Comparison of ENCODE assay signal across 8 mouse cellular contexts in genomic region chr17:63008277-63008676, GRCm38 (mm10).
DNase-seq lines count a peak whose midpoint lies in the region; ATAC-seq lines count a peak whose summit lies in the region.

No protein-coding gene starts in this region.

- H3K9ac ChIP-seq in forebrain, embryonic 11.5 days (ENCODE audit: low read length): no peak overlapping the region
- H3K9ac ChIP-seq in forebrain, embryonic 16.5 days (replicated peaks; ENCODE audit: low read depth, low read length): no peak overlapping the region
- H3K9ac ChIP-seq in intestine, embryonic 15.5 days: no peak overlapping the region
- H3K9ac ChIP-seq in neural tube, embryonic 14.5 days (replicated peaks; ENCODE audit: low read depth, low read length): no peak overlapping the region

- H3K9me3 ChIP-seq in forebrain, embryonic 11.5 days (ENCODE audit: control insufficient read depth, low read length): no peaks in the 10 kb centered on the region
- no peaks in the 10 kb centered on the region for H3K9me3 ChIP-seq in forebrain, embryonic 16.5 days (ENCODE audit: control insufficient read depth, low read length)
- no peaks in the 10 kb centered on the region for H3K9me3 ChIP-seq in intestine, embryonic 15.5 days
- H3K9me3 ChIP-seq in neural tube, embryonic 14.5 days (ENCODE audit: control insufficient read depth, low read length): no peaks in the 10 kb centered on the region

- no peaks in the 10 kb centered on the region for H3K27me3 ChIP-seq in forebrain, embryonic 11.5 days (ENCODE audit: control insufficient read depth, insufficient read depth, low read length)
- no peaks in the 10 kb centered on the region for H3K27me3 ChIP-seq in forebrain, embryonic 16.5 days (replicated peaks; ENCODE audit: control insufficient read depth, insufficient read depth, low read length)
- H3K27me3 ChIP-seq in intestine, embryonic 15.5 days (replicated peaks): no peaks in the 10 kb centered on the region
- H3K27me3 ChIP-seq in neural tube, embryonic 14.5 days (ENCODE audit: control insufficient read depth, insufficient read depth, low read length): no peaks in the 10 kb centered on the region

- no peaks in the 10 kb centered on the region for H3K36me3 ChIP-seq in forebrain, embryonic 11.5 days (ENCODE audit: control insufficient read depth, insufficient read depth, low read length)
- no peaks in the 10 kb centered on the region for H3K36me3 ChIP-seq in forebrain, embryonic 16.5 days (ENCODE audit: control insufficient read depth, insufficient read depth)
- H3K36me3 ChIP-seq in intestine, embryonic 15.5 days: no peaks in the 10 kb centered on the region
- H3K36me3 ChIP-seq in neural tube, embryonic 14.5 days (ENCODE audit: control insufficient read depth, insufficient read depth, low read length): no peaks in the 10 kb centered on the region

- H3K4me2 ChIP-seq in forebrain, embryonic 11.5 days (ENCODE audit: low read depth, low read length, severe bottlenecking): no peak overlapping the region
- no peak overlapping the region for H3K4me2 ChIP-seq in forebrain, embryonic 16.5 days (ENCODE audit: low read length)
- H3K4me2 ChIP-seq in intestine, embryonic 15.5 days (replicated peaks): 0 out of 2 replicates have a peak overlapping the region, but pooled peaks have one; percentile 15
- no peak overlapping the region for H3K4me2 ChIP-seq in neural tube, embryonic 14.5 days (ENCODE audit: low read depth, low read length)

- no peak overlapping the region for H3K4me3 ChIP-seq in forebrain, embryonic 11.5 days (ENCODE audit: low read depth, low read length)
- no peak overlapping the region for H3K4me3 ChIP-seq in forebrain, embryonic 16.5 days (replicated peaks; ENCODE audit: low read length)
- no peak overlapping the region for H3K4me3 ChIP-seq in intestine, embryonic 15.5 days (replicated peaks)
- no peak overlapping the region for H3K4me3 ChIP-seq in neural tube, embryonic 14.5 days (ENCODE audit: low read depth, low read length)

- no peak overlapping the region for H3K27ac ChIP-seq in forebrain, embryonic 11.5 days (ENCODE audit: low read depth, low read length)
- no peak overlapping the region for H3K27ac ChIP-seq in forebrain, embryonic 16.5 days (ENCODE audit: low read length)
- H3K27ac ChIP-seq in intestine, embryonic 15.5 days: peak overlapping the region; percentile 41; the same call in 1 of the 2 replicates
- H3K27ac ChIP-seq in neural tube, embryonic 14.5 days (ENCODE audit: low read depth, low read length): peak overlapping the region; percentile 77; the same call in 1 of the 2 replicates

- no peaks in the 10 kb centered on the region; the same call in 1 of the 2 replicates for H3K4me1 ChIP-seq in forebrain, embryonic 11.5 days (replicated peaks; ENCODE audit: control insufficient read depth, insufficient read depth, low read length)
- H3K4me1 ChIP-seq in forebrain, embryonic 16.5 days (replicated peaks; ENCODE audit: control insufficient read depth, insufficient read depth, low read length): 0 out of 2 replicates have a peak, but pooled peaks cover 2% of the 10 kb centered on the region
- H3K4me1 ChIP-seq in intestine, embryonic 15.5 days (replicated peaks): peaks cover 11% of the 10 kb centered on the region; the same call in 1 of the 2 replicates
- H3K4me1 ChIP-seq in neural tube, embryonic 14.5 days (ENCODE audit: control insufficient read depth, insufficient read depth, low read length): peaks cover 19% of the 10 kb centered on the region

- peak; percentile 58 for DNase-seq in forebrain, embryonic 11.5 days (ENCODE audit: low spot score)
- peak; percentile 18 for DNase-seq in adipocyte (ENCODE audit: low spot score)
- no peak for DNase-seq in right cerebral cortex, postnatal 25 days
- no peak for DNase-seq in layer of hippocampus, adult 8-10 months (ENCODE audit: low spot score in 2 of 2)
- DNase-seq in lung, adult 18-20 months: no peak

- no peak; the same call in 1 of the 2 replicates for ATAC-seq in forebrain, embryonic 11.5 days (replicated peaks; ENCODE audit: low FRiP score)
- no peak for ATAC-seq in forebrain, embryonic 16.5 days
- ATAC-seq in intestine, embryonic 15.5 days: peak; percentile 68
- ATAC-seq in neural tube, embryonic 14.5 days (ENCODE audit: low read depth): peak; percentile 83

- 56% methylated on average over 5 of the region's 5 CpGs for WGBS in forebrain, embryonic 11.5 days
- WGBS in forebrain, embryonic 16.5 days: 41% methylated on average over 5 of the region's 5 CpGs
- 39% methylated on average over 5 of the region's 5 CpGs for WGBS in intestine, embryonic 15.5 days
- WGBS in neural tube, embryonic 14.5 days: 25% methylated on average over 5 of the region's 5 CpGs

Comparison
In these comparisons a context has a peak if more than half of its experiments do, and no peak if none do; other contexts are left out.
1. ATAC-seq: peak in intestine, embryonic 15.5 days (single experiment) and neural tube, embryonic 14.5 days (single experiment); none in forebrain, embryonic 11.5 days (single experiment) and forebrain, embryonic 16.5 days (single experiment).
2. DNase-seq: peak in forebrain, embryonic 11.5 days (single experiment) and adipocyte (single experiment); none in right cerebral cortex, postnatal 25 days (single experiment), layer of hippocampus, adult 8-10 months (0 of 2) and lung, adult 18-20 months (0 of 2).
3. H3K27ac ChIP-seq: peak in intestine, embryonic 15.5 days (single experiment) and neural tube, embryonic 14.5 days (single experiment); none in forebrain, embryonic 11.5 days (single experiment) and forebrain, embryonic 16.5 days (single experiment).